Mouse (Mus musculus) gastrocnemius, postnatal 4 days (tissue): ENCODE measurements around the gene Tmem126a. TPM values are rescaled to one million over a fixed set of nuclear protein-coding genes. Genes with fewer than 3 reads are reported as not detected.

ENCODE experiments used
- DNase-seq, 2 experiments: peaks; one replicate each; pipeline ENCODE4 v3.0.0; 2021 to 2022; ENCODE audit warnings: low spot score in 2 of 2, mixed read lengths in 2 of 2
- long read RNA-seq, 2 experiments: library from polyadenylated mRNA; stranded (forward); transcript quantifications; one replicate each; pipeline ENCODE4 v2.0.0; 2021
- total RNA-seq, 2 experiments: library from RNA; stranded (reverse); gene quantifications; 2 replicates each; pipeline ENCODE4 v1.2.3; 2021

Gene Tmem126a
- total RNA-seq, result 10 to 100 TPM; 53.9 TPM
- long read RNA-seq, experiment 1, transcript Tmem126a-201 (5 exons, 799 nt), result major isoform, 22 of 28 reads
- long read RNA-seq, experiment 1, partial matches to known transcripts, result 0 of 28 reads
- long read RNA-seq, experiment 1, other reads (novel, unspliced or antisense), result 4 of 28 reads
- long read RNA-seq, experiment 2, transcript Tmem126a-201 (5 exons, 799 nt), result major isoform, 14 of 25 reads
- long read RNA-seq, experiment 2, partial matches to known transcripts, result 2 of 25 reads
- long read RNA-seq, experiment 2, other reads (novel, unspliced or antisense), result 4 of 25 reads

- DNase-seq, result peak; percentile 70 to 86
Observed at GRCm38 (mm10) chr7:90456845-90457468, at the start of gene Tmem126a. Tmem126a (minus strand) TSS chr7:90457229.

GRCm38 (mm10) chr7:90482607-90483006 is 25.6 kb upstream of the Tmem126a start:
- DNase-seq, result no peak

GRCm38 (mm10) chr7:90476313-90477245 is 19.6 kb upstream of the Tmem126a start, which contains the start of gene Dlg2:
Dlg2 (plus strand) TSS chr7:90476672.
- no peak for DNase-seq

- peak; percentile 93 to 98 for DNase-seq
Observed at GRCm38 (mm10) chr7:90475793-90476312, 18.8 kb upstream of the Tmem126a start, which contains the start of gene Tmem126b. Tmem126b (minus strand) TSS chr7:90476001.

- DNase-seq, result no peak
Observed at GRCm38 (mm10) chr7:90473511-90473910, 16.5 kb upstream of the Tmem126a start.

GRCm38 (mm10) chr7:90461441-90461840 is 4.4 kb upstream of the Tmem126a start:
- DNase-seq, result no peak

- DNase-seq, result peak in 1 of 2 experiments; percentile 24
Observed at GRCm38 (mm10) chr7:90460930-90461329, 3.9 kb upstream of the Tmem126a start.

GRCm38 (mm10) chr7:90460330-90460729 is 3.3 kb upstream of the Tmem126a start:
- DNase-seq, result no peak

GRCm38 (mm10) chr7:90457517-90457916 is 488 bp upstream of the Tmem126a start:
- DNase-seq, result peak in 1 of 2 experiments; percentile 16

- no peak for DNase-seq
Observed at GRCm38 (mm10) chr7:90456149-90456844, 732 bp downstream of the Tmem126a start.

- no peak for DNase-seq
Observed at GRCm38 (mm10) chr7:90444206-90444605, 12.8 kb downstream of the Tmem126a start.

GRCm38 (mm10) chr7:90443101-90444091 is 13.6 kb downstream of the Tmem126a start:
- peak; percentile 51 to 81 for DNase-seq

GRCm38 (mm10) chr7:90442518-90443080 is 14.4 kb downstream of the Tmem126a start, which contains the start of gene Crebzf:
Crebzf (plus strand) TSS chr7:90442729.
- peak; percentile 88 to 96 for DNase-seq

- DNase-seq, result no peak
Observed at GRCm38 (mm10) chr7:90442070-90442469, 15.0 kb downstream of the Tmem126a start.

GRCm38 (mm10) chr7:90440044-90440443 is 17.0 kb downstream of the Tmem126a start:
- DNase-seq, result no peak

- DNase-seq, result no peak
Observed at GRCm38 (mm10) chr7:90432221-90432620, 24.8 kb downstream of the Tmem126a start.

GRCm38 (mm10) chr7:90427006-90427405 is 30.0 kb downstream of the Tmem126a start:
- no peak for DNase-seq
